Mouse (Mus musculus): ENCODE results near the gene Specc1. TPM values are rescaled to one million over a fixed set of nuclear protein-coding genes. Genes with fewer than 3 reads are reported as not detected.
A peak's percentile ranks its signal among the peaks of the same experiment; 100 is the strongest.

Specc1 gene
- polyA plus RNA-seq, 1 experiment from 2014 or later, result 12.0 TPM

- Histone ChIP-seq H3K9ac (ENCODE audit: low read length) (no peak overlapping the region), H3K4me3 (ENCODE audit: low read depth, low read length) (no peak overlapping the region), H3K36me3 (ENCODE audit: control insufficient read depth, insufficient read depth, low read length) (no peaks in the 10 kb centered on the region), H3K27ac (ENCODE audit: low read depth, low read length) (no peak overlapping the region), H3K27me3 (ENCODE audit: control insufficient read depth, insufficient read depth, low read length) (no peaks in the 10 kb centered on the region), H3K9me3 (ENCODE audit: control insufficient read depth, low read length) (no peaks in the 10 kb centered on the region), H3K4me2 (ENCODE audit: low read depth) (no peak overlapping the region), H3K4me1 (ENCODE audit: control insufficient read depth, insufficient read depth, low read length) (peaks cover 12% of the 10 kb centered on the region)
- ATAC-seq (ENCODE audit: insufficient read depth, low FRiP score, low TSS enrichment), result peak; percentile 75
- peak; percentile 50 for DNase-seq (ENCODE audit: low spot score)
- WGBS, result 31% methylated on average over 3 of the region's 3 CpGs
These were observed 173.6 kb downstream of the Specc1 start for GRCm38 (mm10) chr11:62130191-62130590.

- ATAC-seq (ENCODE audit: insufficient read depth, low FRiP score, low TSS enrichment), result no peak
- H3K9ac ChIP-seq (ENCODE audit: low read length), result no peak overlapping the region
- no peak overlapping the region for H3K4me3 ChIP-seq (ENCODE audit: low read depth, low read length)
- H3K36me3 ChIP-seq (ENCODE audit: control insufficient read depth, insufficient read depth, low read length), result no peaks in the 10 kb centered on the region
- H3K27me3 ChIP-seq (ENCODE audit: control insufficient read depth, insufficient read depth, low read length), result no peaks in the 10 kb centered on the region
- H3K27ac ChIP-seq (ENCODE audit: low read depth, low read length), result no peak overlapping the region
- no peak overlapping the region for H3K4me2 ChIP-seq (ENCODE audit: low read depth)
- no peaks in the 10 kb centered on the region for H3K9me3 ChIP-seq (ENCODE audit: control insufficient read depth, low read length)
- DNase-seq (ENCODE audit: low spot score), result no peak
- peaks cover 12% of the 10 kb centered on the region for H3K4me1 ChIP-seq (ENCODE audit: control insufficient read depth, insufficient read depth, low read length)
- 27% methylated on average over 2 of the region's 2 CpGs for WGBS
These were observed 174.2 kb downstream of the Specc1 start for GRCm38 (mm10) chr11:62130685-62131295.

GRCm38 (mm10) chr11:62131601-62132000 lies 175.0 kb downstream of the Specc1 start:
- WGBS, result 87% methylated on average over 4 of the region's 4 CpGs

GRCm38 (mm10) chr11:62134191-62134590 lies 177.6 kb downstream of the Specc1 start:
- H3K4me1 ChIP-seq (ENCODE audit: control insufficient read depth, insufficient read depth, low read length), result peaks cover 12% of the 10 kb centered on the region
- H3K27ac ChIP-seq (ENCODE audit: low read depth, low read length), result no peak overlapping the region
- H3K9me3 ChIP-seq (ENCODE audit: control insufficient read depth, low read length), result no peaks in the 10 kb centered on the region
- no peak for ATAC-seq (ENCODE audit: insufficient read depth, low FRiP score, low TSS enrichment)
- H3K9ac ChIP-seq (ENCODE audit: low read length), result no peak overlapping the region
- DNase-seq (ENCODE audit: low spot score), result no peak
- H3K4me2 ChIP-seq (ENCODE audit: low read depth), result no peak overlapping the region
- H3K27me3 ChIP-seq (ENCODE audit: control insufficient read depth, insufficient read depth, low read length), result no peaks in the 10 kb centered on the region
- no peaks in the 10 kb centered on the region for H3K36me3 ChIP-seq (ENCODE audit: control insufficient read depth, insufficient read depth, low read length)
- no peak overlapping the region for H3K4me3 ChIP-seq (ENCODE audit: low read depth, low read length)
- WGBS, result 96% methylated on average over 2 of the region's 2 CpGs

More at GRCm38 (mm10) chr11:62131601-62132000, 175.0 kb downstream of the Specc1 start:
- no peak for ATAC-seq (ENCODE audit: insufficient read depth, low FRiP score, low TSS enrichment)
- Histone ChIP-seq H3K9me3 (ENCODE audit: control insufficient read depth, low read length) (no peaks in the 10 kb centered on the region), H3K4me1 (ENCODE audit: control insufficient read depth, insufficient read depth, low read length) (peaks cover 12% of the 10 kb centered on the region), H3K9ac (ENCODE audit: low read length) (no peak overlapping the region), H3K27me3 (ENCODE audit: control insufficient read depth, insufficient read depth, low read length) (no peaks in the 10 kb centered on the region), H3K36me3 (ENCODE audit: control insufficient read depth, insufficient read depth, low read length) (no peaks in the 10 kb centered on the region), H3K27ac (ENCODE audit: low read depth, low read length) (no peak overlapping the region), H3K4me2 (ENCODE audit: low read depth) (no peak overlapping the region), H3K4me3 (ENCODE audit: low read depth, low read length) (no peak overlapping the region)
- DNase-seq (ENCODE audit: low spot score), result no peak

GRCm38 (mm10) chr11:62145216-62146110 lies 188.9 kb downstream of the Specc1 start:
- Histone ChIP-seq H3K36me3 (ENCODE audit: control insufficient read depth, insufficient read depth, low read length) (peaks cover 4% of the 10 kb centered on the region; the same call in 1 of the 2 replicates), H3K4me3 (ENCODE audit: low read depth, low read length) (no peak overlapping the region), H3K9ac (ENCODE audit: low read length) (no peak overlapping the region), H3K27me3 (ENCODE audit: control insufficient read depth, insufficient read depth, low read length) (no peaks in the 10 kb centered on the region), H3K4me2 (ENCODE audit: low read depth) (no peak overlapping the region), H3K4me1 (ENCODE audit: control insufficient read depth, insufficient read depth, low read length) (no peaks in the 10 kb centered on the region), H3K9me3 (ENCODE audit: control insufficient read depth, low read length) (no peaks in the 10 kb centered on the region), H3K27ac (ENCODE audit: low read depth, low read length) (no peak overlapping the region)
- no peak for ATAC-seq (ENCODE audit: insufficient read depth, low FRiP score, low TSS enrichment)
- 88% methylated on average over 7 of the region's 7 CpGs for WGBS
- no peak for DNase-seq (ENCODE audit: low spot score)

- H3K36me3 ChIP-seq (ENCODE audit: control insufficient read depth, insufficient read depth, low read length), result peaks cover 4% of the 10 kb centered on the region; the same call in 1 of the 2 replicates
- WGBS, result 83% methylated on average over 1 of the region's 1 CpGs
- no peak overlapping the region for H3K27ac ChIP-seq (ENCODE audit: low read depth, low read length)
- H3K4me3 ChIP-seq (ENCODE audit: low read depth, low read length), result no peak overlapping the region
- H3K9ac ChIP-seq (ENCODE audit: low read length), result no peak overlapping the region
- no peaks in the 10 kb centered on the region for H3K4me1 ChIP-seq (ENCODE audit: control insufficient read depth, insufficient read depth, low read length)
- no peaks in the 10 kb centered on the region for H3K27me3 ChIP-seq (ENCODE audit: control insufficient read depth, insufficient read depth, low read length)
- no peak overlapping the region for H3K4me2 ChIP-seq (ENCODE audit: low read depth)
- no peaks in the 10 kb centered on the region for H3K9me3 ChIP-seq (ENCODE audit: control insufficient read depth, low read length)
- DNase-seq (ENCODE audit: low spot score), result no peak
- ATAC-seq (ENCODE audit: insufficient read depth, low FRiP score, low TSS enrichment), result no peak
These were observed 190.1 kb downstream of the Specc1 start for GRCm38 (mm10) chr11:62146661-62147060.

GRCm38 (mm10) chr11:62148026-62148425 lies 191.5 kb downstream of the Specc1 start:
- H3K27me3 ChIP-seq (ENCODE audit: control insufficient read depth, insufficient read depth, low read length), result no peaks in the 10 kb centered on the region
- no peak for ATAC-seq (ENCODE audit: insufficient read depth, low FRiP score, low TSS enrichment)
- WGBS, result 93% methylated on average over 3 of the region's 3 CpGs

GRCm38 (mm10) chr11:62148449-62148848 lies 191.9 kb downstream of the Specc1 start:
- H3K9me3 ChIP-seq (ENCODE audit: control insufficient read depth, low read length), result no peaks in the 10 kb centered on the region
- H3K4me1 ChIP-seq (ENCODE audit: control insufficient read depth, insufficient read depth, low read length), result no peaks in the 10 kb centered on the region
- no peak overlapping the region for H3K27ac ChIP-seq (ENCODE audit: low read depth, low read length)
- H3K4me3 ChIP-seq (ENCODE audit: low read depth, low read length), result no peak overlapping the region
- ATAC-seq (ENCODE audit: insufficient read depth, low FRiP score, low TSS enrichment) (no peak), DNase-seq (ENCODE audit: low spot score) (no peak)
- no peaks in the 10 kb centered on the region for H3K27me3 ChIP-seq (ENCODE audit: control insufficient read depth, insufficient read depth, low read length)
- peaks cover 4% of the 10 kb centered on the region; the same call in 1 of the 2 replicates for H3K36me3 ChIP-seq (ENCODE audit: control insufficient read depth, insufficient read depth, low read length)
- no peak overlapping the region for H3K9ac ChIP-seq (ENCODE audit: low read length)
- WGBS, result 94% methylated on average over 6 of the region's 6 CpGs
- H3K4me2 ChIP-seq (ENCODE audit: low read depth), result no peak overlapping the region

More at GRCm38 (mm10) chr11:62148026-62148425, 191.5 kb downstream of the Specc1 start:
- Histone ChIP-seq H3K27ac (ENCODE audit: low read depth, low read length) (no peak overlapping the region), H3K9me3 (ENCODE audit: control insufficient read depth, low read length) (no peaks in the 10 kb centered on the region), H3K9ac (ENCODE audit: low read length) (no peak overlapping the region), H3K36me3 (ENCODE audit: control insufficient read depth, insufficient read depth, low read length) (peaks cover 4% of the 10 kb centered on the region; the same call in 1 of the 2 replicates), H3K4me1 (ENCODE audit: control insufficient read depth, insufficient read depth, low read length) (no peaks in the 10 kb centered on the region), H3K4me3 (ENCODE audit: low read depth, low read length) (no peak overlapping the region), H3K4me2 (ENCODE audit: low read depth) (no peak overlapping the region)
- DNase-seq (ENCODE audit: low spot score), result no peak

Measured in neural tube, embryonic 11.5 days (tissue).